Mouse (Mus musculus) midbrain, postnatal 0 days (tissue): ENCODE results near the gene Cyp2d10. TPM values are rescaled to one million over a fixed set of nuclear protein-coding genes. Genes with fewer than 3 reads are reported as not detected.
A peak's percentile ranks its signal among the peaks of the same experiment; 100 is the strongest.

Experiments
- ATAC-seq: fragments of 200-750 bp; cut with Nextera tagmentation; 2 replicates; pipeline ENCODE4 v1.8.0; 2017; ENCODE audit warnings: moderate number of reproducible peaks, mild to moderate bottlenecking, moderate TSS enrichment, moderate library complexity; ENCODE audit not compliant: low FRiP score
- DNase-seq: peaks from one replicate; pipeline ENCODE4 v3.0.0-alpha.2; 2015; ENCODE audit warnings: low spot score
- H3K27ac ChIP-seq: fragments of 300-500 bp; sonication (generic); 2 replicates; pipeline ENCODE4 v1.5.1; 2014; ENCODE audit warnings: low read depth, mild to moderate bottlenecking, low read length, mixed read lengths
- H3K27me3 ChIP-seq: fragments of 300-500 bp; sonication (generic); 2 replicates; pipeline ENCODE4 v1.6.1; 2014; ENCODE audit warnings: low read length, control low read depth, mixed read lengths; ENCODE audit not compliant: insufficient read depth
- H3K36me3 ChIP-seq: fragments of 300-500 bp; sonication (generic); 2 replicates; pipeline ENCODE4 v1.6.1; 2014; ENCODE audit warnings: low read length, control low read depth, mixed read lengths; ENCODE audit not compliant: insufficient read depth
- H3K4me1 ChIP-seq: fragments of 300-500 bp; sonication (generic); 2 replicates; pipeline ENCODE4 v1.6.1; 2014; ENCODE audit warnings: mild to moderate bottlenecking, control low read depth, antibody characterized with exemption, low read length, mixed read lengths; ENCODE audit not compliant: insufficient read depth
- H3K4me2 ChIP-seq: fragments of 300-500 bp; sonication (generic); 2 replicates; pipeline ENCODE4 v1.6.1; 2014; ENCODE audit warnings: low read depth, mild to moderate bottlenecking, low read length, mixed read lengths; ENCODE audit not compliant: poor library complexity, severe bottlenecking
- H3K4me3 ChIP-seq: fragments of 300-500 bp; sonication (generic); 2 replicates; pipeline ENCODE4 v1.5.1; 2014; ENCODE audit warnings: low read depth, mild to moderate bottlenecking, low read length, moderate library complexity
- H3K9ac ChIP-seq: fragments of 300-500 bp; sonication (generic); replicated peaks from 2 replicates; pipeline ENCODE4 v1.6.1; 2014; ENCODE audit warnings: mild to moderate bottlenecking, low read length, moderate library complexity, mixed read lengths; ENCODE audit not compliant: poor library complexity, severe bottlenecking
- H3K9me3 ChIP-seq: fragments of 300-500 bp; sonication (generic); 2 replicates; pipeline ENCODE4 v1.6.1; 2016; ENCODE audit warnings: low read length, control low read depth
- CTCF ChIP-seq: IDR thresholded peaks from 2 replicates; pipeline ENCODE4 v1.5.1; 2016; ENCODE audit warnings: antibody characterized with exemption, mild to moderate bottlenecking
- WGBS: fragments of 180-500 bp; shearing (Covaris S2); extraction: QIAGEN DNeasy Blood & Tissue Kit; methylation state at CpG from one replicate; pipeline ENCODE4 v1.1.7; 2014; 5-methylcytosine and 5-hydroxymethylcytosine counted together
- polyA plus RNA-seq: library from polyadenylated mRNA; unstranded; fragments of >200 nt; fragmentation: Nextera tagmentation; extraction: Ambion mirVana; gene quantifications from 2 replicates; pipeline ENCODE4 v1.2.1, GENCODE M21; 2015
- total RNA-seq: library from RNA; depleted of rRNA; stranded (reverse); fragments of >200 nt; gene quantifications from 2 replicates; pipeline ENCODE4 v1.2.3, GENCODE M21; 2014

Cyp2d10 gene
- total and polyA plus RNA-seq, 2 experiments from 2014 or later = not detected

DNA sequence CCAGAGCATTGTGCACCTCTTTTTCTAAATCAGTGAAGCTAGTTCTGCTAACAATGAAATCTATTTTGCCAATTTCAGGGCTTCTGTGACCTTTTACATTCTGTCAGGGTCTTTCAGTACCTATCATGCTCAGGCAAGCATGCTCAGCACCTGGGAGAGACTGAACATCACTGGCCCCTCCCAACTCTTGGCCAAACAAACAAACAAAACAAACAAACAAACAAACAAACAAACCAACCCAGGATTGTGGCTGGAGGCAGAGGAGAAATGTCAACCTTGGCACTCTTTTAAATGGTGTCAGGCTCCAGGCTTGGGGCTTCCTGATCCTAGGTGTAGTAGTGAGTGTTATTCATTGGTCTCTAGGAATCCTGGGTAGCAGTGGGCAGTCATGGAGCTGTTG, 26.1 kb upstream of the Cyp2d10 start, which contains the start of gene Cyp2d9:
Gene Cyp2d9 (plus strand): TSS at position 301 of the 400 bp plus-strand sequence.
- Histone ChIP-seq H3K9ac (no peak within 1 kb of the TSS), H3K4me2 (no peak within 1 kb of the TSS), H3K36me3 (no peaks in the 10 kb centered on the region), H3K4me3 (no peak within 1 kb of the TSS), H3K27me3 (no peaks in the 10 kb centered on the region), H3K9me3 (no peaks in the 10 kb centered on the region; the same call in 1 of the 2 replicates), H3K4me1 (no peaks in the 10 kb centered on the region), H3K27ac (no peak within 1 kb of the TSS)
- DNase-seq (no peak), ATAC-seq (no peak)
- no peak for TF ChIP-seq CTCF

DNA sequence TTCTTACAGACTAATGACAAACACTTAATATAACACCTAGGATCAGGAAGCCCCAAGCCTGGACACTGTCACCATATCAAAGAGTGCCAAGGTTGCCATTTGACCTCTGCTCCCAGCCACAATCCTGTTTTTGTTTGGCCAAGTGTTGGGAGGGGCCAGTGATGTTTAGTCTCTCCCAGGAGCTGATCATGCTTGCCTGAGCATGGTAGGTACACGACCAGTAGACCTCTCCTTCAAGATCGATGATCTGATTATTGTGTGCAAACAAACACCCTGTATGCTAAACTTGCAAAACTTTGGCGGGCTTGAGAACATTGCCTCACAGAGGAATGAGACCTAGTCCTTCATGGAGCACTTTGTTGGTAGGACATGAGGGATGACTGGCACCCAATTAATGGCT, 16.5 kb upstream of the Cyp2d10 start:
- no peaks in the 10 kb centered on the region for H3K4me1 ChIP-seq
- H3K27me3 ChIP-seq = no peaks in the 10 kb centered on the region
- no peak overlapping the region for H3K4me2 ChIP-seq
- no peaks in the 10 kb centered on the region for H3K36me3 ChIP-seq
- H3K9me3 ChIP-seq = no peaks in the 10 kb centered on the region; the same call in 1 of the 2 replicates
- no peak for TF ChIP-seq CTCF
- no peak for DNase-seq
- ATAC-seq = no peak
- H3K27ac ChIP-seq = no peak overlapping the region
- WGBS = 81% methylated on average over 3 of the region's 3 CpGs
- no peak overlapping the region for H3K4me3 ChIP-seq
- H3K9ac ChIP-seq = no peak overlapping the region

DNA sequence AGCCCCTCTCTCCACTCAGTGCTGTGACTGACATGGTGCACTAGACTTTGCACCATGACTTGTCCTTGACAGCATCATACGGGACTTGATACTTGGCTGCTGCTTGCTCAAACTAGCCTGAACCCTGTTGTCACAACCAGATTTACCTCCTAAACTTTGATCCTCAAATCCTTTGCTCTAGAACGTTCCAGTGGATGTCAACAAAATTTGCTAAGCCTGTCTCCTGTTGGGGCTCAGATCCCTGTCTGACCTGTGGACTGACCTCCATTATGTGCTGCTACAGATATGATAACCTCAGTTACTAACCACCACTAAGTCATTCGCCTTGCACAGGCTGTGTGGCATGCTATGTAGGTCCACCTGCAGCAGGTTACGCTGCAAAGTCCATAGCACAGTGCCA, 15.9 kb upstream of the Cyp2d10 start:
- no peak for ATAC-seq
- H3K4me3 ChIP-seq = no peak overlapping the region
- H3K36me3 ChIP-seq = no peaks in the 10 kb centered on the region
- no peak overlapping the region for H3K9ac ChIP-seq
- H3K4me2 ChIP-seq = no peak overlapping the region
- H3K27ac ChIP-seq = no peak overlapping the region
- TF ChIP-seq CTCF = no peak
- no peaks in the 10 kb centered on the region for H3K4me1 ChIP-seq
- no peaks in the 10 kb centered on the region; the same call in 1 of the 2 replicates for H3K9me3 ChIP-seq
- H3K27me3 ChIP-seq = no peaks in the 10 kb centered on the region
- 79% methylated on average over 4 of the region's 4 CpGs for WGBS
- no peak for DNase-seq

DNA sequence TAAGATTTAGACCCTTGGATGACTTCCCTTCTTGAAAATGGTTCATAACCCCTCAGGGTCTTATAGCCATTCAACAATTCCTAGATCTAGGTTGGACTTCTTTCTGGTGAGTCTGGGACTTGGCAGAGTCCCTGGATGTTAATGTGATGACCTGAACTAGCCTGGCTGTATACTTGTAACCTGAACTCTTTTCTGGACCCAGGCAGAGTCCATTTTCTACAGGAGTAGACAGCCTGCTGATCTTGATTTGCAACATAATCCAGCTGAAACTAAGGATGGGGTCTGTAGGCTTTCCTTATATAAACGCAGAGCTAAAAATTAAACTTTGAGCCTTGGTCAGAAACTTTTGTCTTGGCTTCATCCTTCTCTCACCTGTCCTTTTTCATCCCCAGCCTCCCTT, 11.6 kb upstream of the Cyp2d10 start:
- DNase-seq = no peak
- no peak for ATAC-seq
- H3K9ac ChIP-seq = no peak overlapping the region
- WGBS = 92% methylated on average over 1 of the region's 1 CpGs
- H3K36me3 ChIP-seq = no peaks in the 10 kb centered on the region
- H3K4me3 ChIP-seq = no peak overlapping the region
- TF ChIP-seq CTCF = no peak
- H3K27me3 ChIP-seq = no peaks in the 10 kb centered on the region
- no peaks in the 10 kb centered on the region for H3K4me1 ChIP-seq
- no peak overlapping the region for H3K27ac ChIP-seq
- H3K4me2 ChIP-seq = no peak overlapping the region
- no peaks in the 10 kb centered on the region for H3K9me3 ChIP-seq

DNA sequence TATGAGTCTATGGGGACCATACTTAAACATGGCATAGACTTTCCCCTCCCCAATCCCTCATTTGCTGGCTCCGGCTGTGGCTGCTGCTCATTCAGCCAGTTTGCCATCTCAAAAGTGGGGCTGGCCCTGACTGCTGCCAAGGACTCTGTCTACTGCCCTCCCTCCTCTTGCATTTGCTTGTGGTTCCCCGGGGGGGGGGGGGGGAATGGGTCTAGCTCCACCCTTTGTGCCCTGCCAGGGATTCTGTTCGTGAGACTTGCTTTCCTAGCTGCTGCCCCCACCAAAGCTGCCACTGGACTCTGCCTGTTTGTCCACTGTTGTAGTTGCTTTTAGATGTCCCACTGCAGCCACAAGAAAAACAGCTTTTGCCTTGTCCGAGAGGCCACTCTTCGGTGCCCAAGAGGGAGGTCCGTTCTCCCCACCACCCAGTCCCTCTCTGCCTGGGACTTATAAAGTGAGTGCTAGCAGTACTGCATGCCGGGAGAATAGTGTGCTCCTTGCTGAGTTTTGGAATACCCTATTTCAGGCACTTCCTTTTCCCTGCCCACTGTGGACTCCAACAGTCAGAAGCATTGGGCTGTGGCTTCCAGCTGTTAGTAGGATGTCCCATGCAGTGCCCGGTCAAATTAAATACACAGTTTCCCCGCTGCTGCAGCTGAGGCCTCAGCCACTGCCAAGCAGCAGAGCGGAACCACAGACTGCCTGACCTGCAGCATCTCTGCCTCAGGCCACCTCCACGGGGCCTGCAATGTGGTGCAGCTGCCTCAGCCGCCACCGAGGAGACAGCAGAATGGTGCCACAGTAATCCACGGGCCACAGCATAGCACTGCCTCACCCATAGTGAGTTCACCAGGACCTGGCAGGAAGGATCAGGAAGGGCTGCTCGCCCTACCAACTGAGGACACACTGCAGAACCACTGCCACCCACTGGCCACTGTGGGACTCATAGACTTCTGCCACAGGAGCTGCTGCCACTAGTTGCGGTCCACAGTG, 10.1 kb upstream of the Cyp2d10 start:
- Histone ChIP-seq H3K36me3 (no peaks in the 10 kb centered on the region), H3K4me2 (no peak overlapping the region), H3K4me3 (no peak overlapping the region), H3K9me3 (no peaks in the 10 kb centered on the region), H3K9ac (no peak overlapping the region), H3K4me1 (no peaks in the 10 kb centered on the region), H3K27me3 (no peaks in the 10 kb centered on the region), H3K27ac (no peak overlapping the region)
- WGBS = 18% methylated on average over 16 of the region's 16 CpGs
- ATAC-seq = peak; percentile 79
- peak; percentile 76 for DNase-seq
- TF ChIP-seq CTCF = peak; percentile 76

DNA sequence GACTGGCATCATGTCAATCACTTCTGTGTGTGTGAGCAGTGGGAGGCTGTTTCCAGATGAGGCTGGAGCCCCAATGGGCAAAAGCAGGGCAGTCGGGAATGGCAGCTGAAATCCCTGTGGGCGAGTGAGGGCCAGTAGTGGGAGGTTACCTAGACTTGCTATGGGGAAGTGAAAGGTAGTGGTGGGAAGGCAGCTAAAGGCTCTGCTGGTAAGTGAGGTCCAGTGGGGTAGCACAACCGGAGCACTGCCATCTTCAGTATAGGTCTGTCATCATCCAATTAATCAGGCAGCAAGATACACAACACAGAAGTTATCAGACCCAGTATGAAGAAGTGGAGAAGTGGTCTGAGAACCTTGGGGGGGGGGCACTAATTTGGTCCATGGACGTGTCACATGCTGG, 541 bp upstream of the Cyp2d10 start:
- Histone ChIP-seq H3K4me2 (no peak overlapping the region), H3K27me3 (no peaks in the 10 kb centered on the region), H3K9me3 (no peaks in the 10 kb centered on the region), H3K4me1 (no peaks in the 10 kb centered on the region), H3K4me3 (no peak overlapping the region), H3K27ac (no peak overlapping the region), H3K36me3 (no peaks in the 10 kb centered on the region), H3K9ac (no peak overlapping the region)
- no peak for TF ChIP-seq CTCF
- ATAC-seq (no peak), DNase-seq (no peak)
- 89% methylated on average over 4 of the region's 4 CpGs for WGBS
